22 mouse cellular contexts compared by ENCODE assay signal in the genomic region with DNA sequence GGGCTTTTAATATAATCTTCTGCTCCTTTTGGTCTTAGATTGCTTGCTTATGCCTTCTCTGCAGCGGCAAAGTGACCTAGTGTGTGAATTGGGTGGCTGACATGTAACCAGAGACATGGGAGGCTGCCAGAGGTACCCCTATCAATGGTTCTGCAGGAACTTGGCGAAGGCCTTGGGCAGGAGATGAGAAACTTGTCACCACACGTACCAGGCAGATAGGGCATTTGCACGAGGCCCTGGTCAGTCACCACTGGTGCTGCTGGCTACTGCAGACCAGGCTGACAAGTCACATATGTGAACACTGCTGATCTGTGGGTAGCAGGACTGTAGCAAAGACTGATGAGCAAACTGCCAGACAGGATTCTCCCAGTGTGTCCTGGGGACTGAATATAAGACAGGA.
"Had no signal": no experiment of that assay in that cellular context is flagged by ENCODE, and none has a peak within 500 bp of the region (broad histone marks: within the 10 kb centered on the region; RNA-seq: fewer than 3 reads in every experiment).

No protein-coding gene starts in this region.

- DNase-seq: kidney, adult 8-10 months; kidney, postnatal 14 days; kidney, postnatal 4 days; left cerebral cortex, postnatal 4 days; liver, postnatal 0 days; lung, embryonic 14.5 days; midbrain, embryonic 14.5 days; retina, postnatal 1 day; right cerebral cortex, postnatal 25 days; spleen, adult 18-20 months; thymus, postnatal 25 days had no signal

- H3K4me2 ChIP-seq: limb, embryonic 12.5 days; limb, embryonic 15.5 days; liver, embryonic 11.5 days; lung, embryonic 14.5 days; midbrain, embryonic 11.5 days; neural tube, embryonic 12.5 days; neural tube, embryonic 15.5 days; stomach, embryonic 15.5 days had no signal

- H3K4me3 ChIP-seq: limb, embryonic 12.5 days; limb, embryonic 15.5 days; megakaryocyte, embryonic 14.5 days; neural tube, embryonic 12.5 days; neural tube, embryonic 15.5 days; stomach, embryonic 15.5 days had no signal

- H3K4me1 ChIP-seq: limb, embryonic 12.5 days; neural tube, embryonic 12.5 days; stomach, embryonic 15.5 days had no signal

- H3K27me3 ChIP-seq: limb, embryonic 12.5 days; limb, embryonic 15.5 days; megakaryocyte, embryonic 14.5 days; neural tube, embryonic 12.5 days; neural tube, embryonic 15.5 days; stomach, embryonic 15.5 days had no signal

- H3K9me3 ChIP-seq: limb, embryonic 12.5 days; limb, embryonic 15.5 days; megakaryocyte, embryonic 14.5 days; neural tube, embryonic 12.5 days; neural tube, embryonic 15.5 days; stomach, embryonic 15.5 days had no signal

- H3K9ac ChIP-seq: limb, embryonic 12.5 days; limb, embryonic 15.5 days; liver, embryonic 14.5 days; liver, postnatal 0 days; lung, embryonic 14.5 days; neural tube, embryonic 12.5 days; neural tube, embryonic 15.5 days; stomach, embryonic 15.5 days had no signal

- H3K27ac ChIP-seq: limb, embryonic 12.5 days; limb, embryonic 15.5 days; liver, embryonic 14.5 days; macrophage; neural tube, embryonic 12.5 days; neural tube, embryonic 15.5 days; stomach, embryonic 15.5 days had no signal

- ATAC-seq: liver, postnatal 0 days; lung, postnatal 0 days had no signal
